Mouse (Mus musculus): ENCODE data around the gene Clec9a. TPM values are rescaled to one million over a fixed set of nuclear protein-coding genes. Genes with fewer than 3 reads are reported as not detected.

The Clec9a gene
- total and polyA plus RNA-seq, 3 experiments: 0.11 TPM; not detected in 2

Other genes with a start within 250 kb of the Clec9a start
- gene Clec2d, start 228.2 kb upstream of the Clec9a start, total RNA-seq (2014; fragmentation: Nextera tagmentation): not detected in 2 replicates
- gene Clec2d, start 228.2 kb upstream of the Clec9a start, total RNA-seq (2017): 0.12 TPM in 1 of 2 replicates, not detected in the other
- gene Clec2d, start 228.2 kb upstream of the Clec9a start, polyA plus RNA-seq (2012): not detected in 2 replicates
- not detected in 2 replicates for gene Cd69, start 133.4 kb upstream of the Clec9a start, total RNA-seq (2014; fragmentation: Nextera tagmentation)
- gene Cd69, start 133.4 kb upstream of the Clec9a start, total RNA-seq (2017): 0.12 TPM in 1 of 2 replicates, not detected in the other
- gene Cd69, start 133.4 kb upstream of the Clec9a start, polyA plus RNA-seq (2012): not detected in 2 replicates
- not detected in 2 replicates for gene 4922502D21Rik, start 77.1 kb upstream of the Clec9a start, total RNA-seq (2014; fragmentation: Nextera tagmentation)
- not detected in 2 replicates for gene 4922502D21Rik, start 77.1 kb upstream of the Clec9a start, total RNA-seq (2017)
- not detected in 2 replicates for gene 4922502D21Rik, start 77.1 kb upstream of the Clec9a start, polyA plus RNA-seq (2012)
- not detected in 2 replicates for gene Clec12a, start 66.2 kb upstream of the Clec9a start, total RNA-seq (2014; fragmentation: Nextera tagmentation)
- gene Clec12a, start 66.2 kb upstream of the Clec9a start, total RNA-seq (2017): 0.11 and 0.17 TPM in 2 replicates
- not detected in 2 replicates for gene Clec12a, start 66.2 kb upstream of the Clec9a start, polyA plus RNA-seq (2012)
- not detected in 2 replicates for gene Clec12b, start 23.0 kb upstream of the Clec9a start, total RNA-seq (2014; fragmentation: Nextera tagmentation)
- gene Clec12b, start 23.0 kb upstream of the Clec9a start, total RNA-seq (2017): 0.11 TPM in 1 of 2 replicates, not detected in the other
- not detected in 2 replicates for gene Clec12b, start 23.0 kb upstream of the Clec9a start, polyA plus RNA-seq (2012)
- not detected in 2 replicates for gene Clec1b, start 11.6 kb upstream of the Clec9a start, total RNA-seq (2014; fragmentation: Nextera tagmentation)
- 0.22 TPM in 1 of 2 replicates, not detected in the other for gene Clec1b, start 11.6 kb upstream of the Clec9a start, total RNA-seq (2017)
- gene Clec1b, start 11.6 kb upstream of the Clec9a start, polyA plus RNA-seq (2012): not detected in 2 replicates
- gene Clec1a, start 43.1 kb downstream of the Clec9a start, total RNA-seq (2014; fragmentation: Nextera tagmentation): not detected in 2 replicates
- under 0.01 and 0.05 TPM in 2 replicates for gene Clec1a, start 43.1 kb downstream of the Clec9a start, total RNA-seq (2017)
- not detected in 2 replicates for gene Clec1a, start 43.1 kb downstream of the Clec9a start, polyA plus RNA-seq (2012)
- not detected in 2 replicates for gene Olr1, start 98.3 kb downstream of the Clec9a start, total RNA-seq (2014; fragmentation: Nextera tagmentation)
- 0.58 and 1.4 TPM in 2 replicates for gene Olr1, start 98.3 kb downstream of the Clec9a start, total RNA-seq (2017)
- gene Olr1, start 98.3 kb downstream of the Clec9a start, polyA plus RNA-seq (2012): not detected in 2 replicates
- not detected in 2 replicates for gene Tmem52b, start 103.7 kb downstream of the Clec9a start, total RNA-seq (2014; fragmentation: Nextera tagmentation)
- 0.05 and 0.12 TPM in 2 replicates for gene Tmem52b, start 103.7 kb downstream of the Clec9a start, total RNA-seq (2017)
- not detected in 2 replicates for gene Tmem52b, start 103.7 kb downstream of the Clec9a start, polyA plus RNA-seq (2012)
- gene Gabarapl1, start 124.3 kb downstream of the Clec9a start, total RNA-seq (2014; fragmentation: Nextera tagmentation): 13.0 and 17.6 TPM in 2 replicates
- 51.7 and 67.0 TPM in 2 replicates for gene Gabarapl1, start 124.3 kb downstream of the Clec9a start, total RNA-seq (2017)
- 51.5 and 55.4 TPM in 2 replicates for gene Gabarapl1, start 124.3 kb downstream of the Clec9a start, polyA plus RNA-seq (2012)
- gene Klre1, start 169.0 kb downstream of the Clec9a start, total RNA-seq (2014; fragmentation: Nextera tagmentation): not detected in 2 replicates
- gene Klre1, start 169.0 kb downstream of the Clec9a start, total RNA-seq (2017): 0.12 and 0.16 TPM in 2 replicates
- gene Klre1, start 169.0 kb downstream of the Clec9a start, polyA plus RNA-seq (2012): not detected in 2 replicates
- not detected in 2 replicates for gene Klrd1, start 182.9 kb downstream of the Clec9a start, total RNA-seq (2014; fragmentation: Nextera tagmentation)
- not detected in 2 replicates for gene Klrd1, start 182.9 kb downstream of the Clec9a start, total RNA-seq (2017)
- not detected in 2 replicates for gene Klrd1, start 182.9 kb downstream of the Clec9a start, polyA plus RNA-seq (2012)
- gene Klrk1, start 215.0 kb downstream of the Clec9a start, total RNA-seq (2014; fragmentation: Nextera tagmentation): not detected in 2 replicates
- 0.12 and 0.38 TPM in 2 replicates for gene Klrk1, start 215.0 kb downstream of the Clec9a start, total RNA-seq (2017)
- gene Klrk1, start 215.0 kb downstream of the Clec9a start, polyA plus RNA-seq (2012): not detected in 2 replicates
- gene Klrc3, start 234.5 kb downstream of the Clec9a start, total RNA-seq (2014; fragmentation: Nextera tagmentation): not detected in 2 replicates
- gene Klrc3, start 234.5 kb downstream of the Clec9a start, total RNA-seq (2017): 0.27 TPM in 1 of 2 replicates, not detected in the other
- gene Klrc3, start 234.5 kb downstream of the Clec9a start, polyA plus RNA-seq (2012): not detected in 2 replicates